Mouse (Mus musculus) ES-Bruce4 (cell line): ENCODE data around the gene Med28.

Source experiments
- CTCF ChIP-seq: IDR thresholded peaks from one replicate; pipeline ENCODE4 v1.8.1; 2011; ENCODE audit warnings: low read depth, low read length
- EP300 ChIP-seq: IDR thresholded peaks from 2 replicates; pipeline ENCODE4 v1.6.1; 2011; ENCODE audit warnings: low read depth, low read length; ENCODE audit not compliant: insufficient read depth
- POLR2A ChIP-seq: IDR thresholded peaks from one replicate; pipeline ENCODE4 v1.8.1; 2011; ENCODE audit warnings: low read length; ENCODE audit not compliant: insufficient read depth

- TF ChIP-seq CTCF (no peak), EP300 (no peak), POLR2A (no peak)
Measured at GRCm38 (mm10) chr5:45496930-45497550, 23.0 kb upstream of the Med28 start.
